In the genomic region with DNA sequence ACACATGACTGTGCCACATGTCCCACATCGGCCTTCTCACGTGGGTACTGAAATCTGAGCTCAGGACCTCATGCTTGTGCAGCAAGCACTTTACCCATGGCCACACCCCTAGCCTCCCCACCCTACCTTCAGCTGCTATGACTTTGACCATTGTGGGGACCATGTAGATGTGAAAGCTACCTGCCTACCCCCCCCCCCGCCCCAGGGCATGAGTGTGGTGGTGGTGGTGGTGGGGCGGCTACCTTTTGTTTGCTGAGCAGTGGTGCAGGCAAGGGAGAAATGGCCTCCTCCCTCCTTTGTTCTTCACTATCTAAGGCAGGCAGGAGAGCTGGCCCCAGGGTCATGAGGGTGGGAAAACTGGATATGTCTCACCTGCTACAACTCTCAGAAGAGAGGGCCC, we compare ENCODE assay signal across 26 mouse cellular contexts. TPM values are rescaled to one million over a fixed set of nuclear protein-coding genes. Genes with fewer than 3 reads are reported as not detected.
DNase-seq lines count a peak whose midpoint lies in the region; ATAC-seq and TF ChIP-seq lines count a peak whose summit lies in the region.
"Had no signal": no experiment of that assay in that cellular context is flagged by ENCODE, and none has a peak within 500 bp of the region (broad histone marks: within the 10 kb centered on the region; RNA-seq: fewer than 3 reads in every experiment).

No protein-coding gene starts in this region.

- TF ChIP-seq CTCF in ES-Bruce4 (IDR thresholded peaks at IDR 0.05; ENCODE audit: low read depth, low read length) = no peak

- no peak overlapping the region for H3K4me2 ChIP-seq in intestine, embryonic 16.5 days (ENCODE audit: low read depth, low read length)
- H3K4me2 ChIP-seq in stomach, embryonic 16.5 days (ENCODE audit: low read depth, low read length) = no peak overlapping the region
- no peak overlapping the region for H3K4me2 ChIP-seq in heart, embryonic 11.5 days
- H3K4me2 ChIP-seq: heart, embryonic 15.5 days; hindbrain, embryonic 15.5 days had no signal

- WGBS in intestine, embryonic 16.5 days = 70% methylated on average over 4 of the region's 4 CpGs
- 59% methylated on average over 4 of the region's 4 CpGs for WGBS in stomach, embryonic 16.5 days
- WGBS in heart, embryonic 11.5 days (ENCODE audit: insufficient replicate concordance) = 74% methylated on average over 4 of the region's 4 CpGs

- no peaks in the 10 kb centered on the region for H3K9me3 ChIP-seq in ES-Bruce4 (replicated peaks; ENCODE audit: control insufficient read depth, insufficient read depth, low read length, poor library complexity, severe bottlenecking)
- H3K9me3 ChIP-seq in intestine, embryonic 16.5 days (ENCODE audit: control insufficient read depth, low read length) = no peaks in the 10 kb centered on the region
- H3K9me3 ChIP-seq in stomach, embryonic 16.5 days (replicated peaks; ENCODE audit: control insufficient read depth, low read length) = 0 out of 2 replicates have a peak, but pooled peaks cover 4% of the 10 kb centered on the region
- no peaks in the 10 kb centered on the region for H3K9me3 ChIP-seq in heart, embryonic 11.5 days (replicated peaks; ENCODE audit: control insufficient read depth, low read length)
- H3K9me3 ChIP-seq: embryonic facial prominence, embryonic 10.5 days; heart, embryonic 10.5 days; heart, embryonic 15.5 days; hindbrain, embryonic 10.5 days; hindbrain, embryonic 15.5 days had no signal

- no peak overlapping the region for H3K9ac ChIP-seq in ES-Bruce4 (ENCODE audit: low read depth, poor library complexity, severe bottlenecking)
- H3K9ac ChIP-seq in intestine, embryonic 16.5 days (ENCODE audit: low read depth, low read length) = no peak overlapping the region
- no peak overlapping the region for H3K9ac ChIP-seq in stomach, embryonic 16.5 days (ENCODE audit: low read length)
- no peak overlapping the region for H3K9ac ChIP-seq in heart, embryonic 11.5 days (ENCODE audit: low read depth, low read length)
- H3K9ac ChIP-seq: heart, embryonic 15.5 days; hindbrain, embryonic 15.5 days had no signal

- ATAC-seq in intestine, embryonic 16.5 days = peak; percentile 84
- peak; percentile 83 for ATAC-seq in stomach, embryonic 16.5 days (ENCODE audit: insufficient read depth, low FRiP score)
- ATAC-seq in heart, embryonic 11.5 days (replicated peaks; ENCODE audit: insufficient number of reproducible peaks, low FRiP score, low TSS enrichment) = no peak
- ATAC-seq: activated CD4-positive, CD25-positive, alpha-beta regulatory T cell, adult 4 months; CD4-positive, CD25-positive, alpha-beta regulatory T cell, adult 4 months; forebrain, embryonic 14.5 days had no signal

- TF ChIP-seq EP300 in ES-Bruce4 (IDR thresholded peaks at IDR 0.05; ENCODE audit: insufficient read depth, low read depth, low read length) = peak; percentile 36; the same call in 1 of the 2 replicates

- no peak overlapping the region for H3K4me3 ChIP-seq in ES-Bruce4 (ENCODE audit: low read depth, low read length)
- H3K4me3 ChIP-seq in intestine, embryonic 16.5 days (ENCODE audit: low read length) = no peak overlapping the region
- no peak overlapping the region for H3K4me3 ChIP-seq in stomach, embryonic 16.5 days (replicated peaks; ENCODE audit: low read length)
- no peak overlapping the region for H3K4me3 ChIP-seq in heart, embryonic 11.5 days (ENCODE audit: low read depth, low read length)
- H3K4me3 ChIP-seq: embryonic facial prominence, embryonic 10.5 days; gastrocnemius, adult 2 months; heart, embryonic 10.5 days; heart, embryonic 15.5 days; hindbrain, embryonic 10.5 days; hindbrain, embryonic 15.5 days had no signal

- DNase-seq in heart, adult 11 months = peak; percentile 81
- DNase-seq in heart, postnatal 14 days = no peak
- DNase-seq in testis, postnatal 10 days (ENCODE audit: low spot score) = no peak
- DNase-seq: adrenal gland, postnatal 36 days; B cell, adult 2 months; cerebellum, adult 2 months; cerebellum, postnatal 10 days; gastrocnemius, adult 2 months; gastrocnemius, postnatal 25 days; heart, adult 18-20 months had no signal

- intact Hi-C loops in heart, postnatal 14 days (cut with DNase I) = no loop called here

- H3K27ac ChIP-seq in ES-Bruce4 (ENCODE audit: insufficient read depth, low read length) = no peak overlapping the region
- no peak overlapping the region for H3K27ac ChIP-seq in intestine, embryonic 16.5 days (ENCODE audit: low read length)
- H3K27ac ChIP-seq in stomach, embryonic 16.5 days (ENCODE audit: low read length) = no peak overlapping the region
- H3K27ac ChIP-seq in heart, embryonic 11.5 days (ENCODE audit: low read depth, low read length) = no peak overlapping the region
- H3K27ac ChIP-seq: embryonic facial prominence, embryonic 10.5 days; gastrocnemius, adult 2 months; heart, embryonic 10.5 days; heart, embryonic 15.5 days; hindbrain, embryonic 10.5 days; hindbrain, embryonic 15.5 days had no signal

- no peaks in the 10 kb centered on the region for H3K4me1 ChIP-seq in ES-Bruce4 (ENCODE audit: control insufficient read depth, insufficient read depth, low read length)
- H3K4me1 ChIP-seq in intestine, embryonic 16.5 days (ENCODE audit: control insufficient read depth, insufficient read depth, low read length) = no peaks in the 10 kb centered on the region
- no peaks in the 10 kb centered on the region for H3K4me1 ChIP-seq in stomach, embryonic 16.5 days (ENCODE audit: control insufficient read depth, insufficient read depth, low read length)
- H3K4me1 ChIP-seq in heart, embryonic 11.5 days (ENCODE audit: control insufficient read depth, insufficient read depth, low read length) = no peaks in the 10 kb centered on the region
- H3K4me1 ChIP-seq: embryonic facial prominence, embryonic 10.5 days; heart, embryonic 15.5 days; hindbrain, embryonic 15.5 days had no signal

- TF ChIP-seq POLR2A in ES-Bruce4 (IDR thresholded peaks at IDR 0.05; ENCODE audit: insufficient read depth, low read length) = no peak

- no peaks in the 10 kb centered on the region for H3K36me3 ChIP-seq in ES-Bruce4 (ENCODE audit: control insufficient read depth, insufficient read depth, low read length, poor library complexity, severe bottlenecking)
- no peaks in the 10 kb centered on the region for H3K36me3 ChIP-seq in intestine, embryonic 16.5 days (ENCODE audit: control insufficient read depth, insufficient read depth, low read length)
- H3K36me3 ChIP-seq in stomach, embryonic 16.5 days (ENCODE audit: control insufficient read depth, insufficient read depth, low read length) = no peaks in the 10 kb centered on the region
- no peaks in the 10 kb centered on the region for H3K36me3 ChIP-seq in heart, embryonic 11.5 days (ENCODE audit: control insufficient read depth, insufficient read depth, low read length)
- H3K36me3 ChIP-seq: embryonic facial prominence, embryonic 10.5 days; heart, embryonic 10.5 days; heart, embryonic 15.5 days; hindbrain, embryonic 10.5 days; hindbrain, embryonic 15.5 days had no signal

- H3K27me3 ChIP-seq in ES-Bruce4 (ENCODE audit: control insufficient read depth, insufficient read depth, low read length, poor library complexity, severe bottlenecking) = no peaks in the 10 kb centered on the region
- no peaks in the 10 kb centered on the region for H3K27me3 ChIP-seq in intestine, embryonic 16.5 days (replicated peaks; ENCODE audit: control insufficient read depth, insufficient read depth, low read length)
- no peaks in the 10 kb centered on the region for H3K27me3 ChIP-seq in stomach, embryonic 16.5 days (ENCODE audit: control insufficient read depth, insufficient read depth, low read length)
- H3K27me3 ChIP-seq in heart, embryonic 11.5 days (ENCODE audit: control insufficient read depth, insufficient read depth, low read length) = no peaks in the 10 kb centered on the region
- H3K27me3 ChIP-seq: heart, embryonic 15.5 days; hindbrain, embryonic 15.5 days had no signal

RNA-seq across cellular contexts. Expression of a gene that starts 18.3 kb away (rescaled TPM):
- total RNA-seq in heart, postnatal 14 days (2021) = not detected
- not detected in 2 replicates for polyA plus RNA-seq in ES-Bruce4 (2011; ENCODE audit: insufficient read depth, insufficient read length, low read depth, missing spikeins)
- not detected in 2 replicates for polyA plus RNA-seq in intestine, embryonic 16.5 days (2015; fragmentation: Nextera tagmentation; extraction: Ambion mirVana)
- polyA plus RNA-seq in stomach, embryonic 16.5 days (2015; fragmentation: Nextera tagmentation; extraction: Ambion mirVana) = not detected in 2 replicates
- polyA plus RNA-seq in heart, embryonic 11.5 days (2014; fragmentation: Nextera tagmentation; extraction: Ambion mirVana) = not detected in 2 replicates
- total RNA-seq: adrenal gland, adult 18-20 months; adrenal gland, postnatal 36 days; gastrocnemius, adult 2 months; gastrocnemius, postnatal 25 days; heart, adult 18-20 months; heart, postnatal 25 days; MEL had no signal
- polyA plus RNA-seq: activated CD4-positive, CD25-positive, alpha-beta regulatory T cell, adult 4 months; CD4-positive, CD25-positive, alpha-beta regulatory T cell, adult 4 months; cerebellum, adult 2 months; embryonic facial prominence, embryonic 10.5 days; embryonic facial prominence, embryonic 14.5 days; forebrain, embryonic 14.5 days; heart, embryonic 10.5 days; heart, embryonic 15.5 days; hindbrain, embryonic 10.5 days; hindbrain, embryonic 15.5 days had no signal

RNA-seq across cellular contexts. Expression of a gene that starts 58.7 kb away (rescaled TPM):
- 10 to 100 TPM; 24.5 TPM for total RNA-seq in heart, postnatal 14 days (2021)
- 17.6 and 18.9 TPM in 2 replicates for polyA plus RNA-seq in ES-Bruce4 (2011; ENCODE audit: insufficient read depth, insufficient read length, low read depth, missing spikeins)
- 31.1 and 32.0 TPM in 2 replicates for polyA plus RNA-seq in intestine, embryonic 16.5 days (2015; fragmentation: Nextera tagmentation; extraction: Ambion mirVana)
- polyA plus RNA-seq in stomach, embryonic 16.5 days (2015; fragmentation: Nextera tagmentation; extraction: Ambion mirVana) = 38.4 and 41.1 TPM in 2 replicates
- 37.7 and 39.3 TPM in 2 replicates for polyA plus RNA-seq in heart, embryonic 11.5 days (2014; fragmentation: Nextera tagmentation; extraction: Ambion mirVana)

RNA-seq across cellular contexts. Expression of a gene that starts 60.0 kb away (rescaled TPM):
- not detected for total RNA-seq in heart, postnatal 14 days (2021)
- not detected in 2 replicates for polyA plus RNA-seq in ES-Bruce4 (2011; ENCODE audit: insufficient read depth, insufficient read length, low read depth, missing spikeins)
- not detected in 2 replicates for polyA plus RNA-seq in intestine, embryonic 16.5 days (2015; fragmentation: Nextera tagmentation; extraction: Ambion mirVana)
- polyA plus RNA-seq in stomach, embryonic 16.5 days (2015; fragmentation: Nextera tagmentation; extraction: Ambion mirVana) = not detected in 2 replicates
- not detected in 2 replicates for polyA plus RNA-seq in heart, embryonic 11.5 days (2014; fragmentation: Nextera tagmentation; extraction: Ambion mirVana)
- total RNA-seq: adrenal gland, adult 18-20 months; adrenal gland, postnatal 36 days; gastrocnemius, adult 2 months; gastrocnemius, postnatal 25 days; heart, adult 18-20 months; heart, postnatal 25 days; MEL had no signal
- polyA plus RNA-seq: activated CD4-positive, CD25-positive, alpha-beta regulatory T cell, adult 4 months; CD4-positive, CD25-positive, alpha-beta regulatory T cell, adult 4 months; cerebellum, adult 2 months; embryonic facial prominence, embryonic 14.5 days; forebrain, embryonic 14.5 days; heart, embryonic 10.5 days; heart, embryonic 15.5 days; hindbrain, embryonic 10.5 days; hindbrain, embryonic 15.5 days had no signal
